Mouse (Mus musculus) liver, embryonic 14.5 days (tissue): ENCODE data around the gene Farp1.

ENCODE experiments used
- CTCF ChIP-seq: IDR thresholded peaks from 2 replicates; pipeline ENCODE4 v1.5.1; 2016; ENCODE audit warnings: antibody characterized with exemption, low read depth, control low read depth
- EP300 ChIP-seq: IDR thresholded peaks from 2 replicates; pipeline ENCODE4 v1.6.1; 2016; ENCODE audit warnings: antibody characterized with exemption, low read depth

- no peak for TF ChIP-seq CTCF
- TF ChIP-seq EP300, result no peak
These were observed 159.0 kb downstream of the Farp1 start for GRCm38 (mm10) chr14:121193981-121194380.
